Mouse (Mus musculus): ENCODE measurements around the gene Selenon. TPM values are rescaled to one million over a fixed set of nuclear protein-coding genes. Genes with fewer than 3 reads are reported as not detected.
A peak's percentile ranks its signal among the peaks of the same experiment; 100 is the strongest.

The Selenon gene
- polyA plus RNA-seq, 1 experiment: 46.4 TPM

DNA sequence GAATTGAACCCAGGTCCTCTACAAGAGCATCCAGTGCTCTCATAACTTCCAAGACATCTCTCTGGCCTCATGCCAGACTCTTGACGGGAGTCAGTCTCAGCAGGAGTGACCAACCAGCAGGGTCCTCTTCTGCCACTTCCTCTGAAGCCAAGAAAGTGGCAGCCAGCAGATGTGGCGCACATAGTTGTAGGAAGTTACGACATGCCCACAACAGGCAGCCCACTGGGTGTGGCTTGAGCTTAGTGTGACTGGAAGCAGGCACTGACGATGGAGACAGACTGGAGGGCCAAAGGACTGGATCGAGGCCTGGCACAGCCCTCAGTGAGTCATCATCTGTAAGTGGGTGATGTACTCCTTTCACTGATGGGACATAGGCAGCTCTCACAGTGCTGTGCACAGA is 37.0 kb upstream of the Selenon start:
- TF ChIP-seq MYOD1 (IDR thresholded peaks at IDR 0.05; ENCODE audit: control insufficient read depth, insufficient read length, low read depth) (no peak), CTCF (IDR thresholded peaks at IDR 0.05; ENCODE audit: control insufficient read depth, insufficient read depth, insufficient read length) (no peak), FOSL1 (IDR thresholded peaks at IDR 0.05; ENCODE audit: insufficient read depth, low read length, poor library complexity, severe bottlenecking) (no peak), USF1 (IDR thresholded peaks at IDR 0.05; ENCODE audit: low read depth) (no peak), CEBPB (IDR thresholded peaks at IDR 0.05; ENCODE audit: low read depth) (no peak), MYOG (IDR thresholded peaks at IDR 0.05; ENCODE audit: control insufficient read depth, extremely low read depth, insufficient read length) (no peak), MAX (IDR thresholded peaks at IDR 0.05) (no peak)
- Histone ChIP-seq H3K4me3 (ENCODE audit: insufficient read depth, poor library complexity, severe bottlenecking) (no peak overlapping the region), H3K79me2 (ENCODE audit: control insufficient read depth, insufficient read depth) (no peaks in the 10 kb centered on the region), H3ac (ENCODE audit: control insufficient read depth, insufficient read length, low read depth) (no peak overlapping the region), H3K36me3 (ENCODE audit: control insufficient read depth, insufficient read depth) (no peaks in the 10 kb centered on the region), H3K79me3 (ENCODE audit: low read depth) (no peaks in the 10 kb centered on the region), H3K27me3 (ENCODE audit: control insufficient read depth, insufficient read depth, insufficient read length) (no peaks in the 10 kb centered on the region)

DNA sequence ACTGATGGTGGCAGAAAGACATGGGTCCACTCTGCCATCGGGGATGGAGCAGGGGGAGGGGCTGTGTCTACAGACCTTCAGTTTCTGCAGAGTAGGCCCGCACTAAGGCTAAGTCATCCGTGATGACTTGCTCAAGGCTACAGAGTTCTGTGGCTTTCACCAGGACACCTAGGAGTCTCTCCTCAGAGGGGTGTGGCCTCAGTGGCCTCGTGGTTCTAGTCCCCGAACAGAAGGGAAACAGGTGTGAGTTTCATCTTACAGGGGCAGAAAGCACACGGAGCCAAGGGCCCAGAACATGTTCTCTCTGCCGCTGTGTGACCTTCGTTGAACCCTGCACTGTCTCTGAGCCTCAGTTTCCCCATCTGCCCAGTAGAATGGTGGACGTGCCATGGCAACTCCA is 36.3 kb upstream of the Selenon start:
- no peak for TF ChIP-seq CTCF (IDR thresholded peaks at IDR 0.05; ENCODE audit: control insufficient read depth, insufficient read depth, insufficient read length)
- no peak for TF ChIP-seq MAX (IDR thresholded peaks at IDR 0.05)
- no peak for TF ChIP-seq FOSL1 (IDR thresholded peaks at IDR 0.05; ENCODE audit: insufficient read depth, low read length, poor library complexity, severe bottlenecking)
- TF ChIP-seq CEBPB (IDR thresholded peaks at IDR 0.05; ENCODE audit: low read depth): no peak
- no peak for TF ChIP-seq USF1 (IDR thresholded peaks at IDR 0.05; ENCODE audit: low read depth)
- no peak for TF ChIP-seq MYOG (IDR thresholded peaks at IDR 0.05; ENCODE audit: control insufficient read depth, extremely low read depth, insufficient read length)
- no peak for TF ChIP-seq MYOD1 (IDR thresholded peaks at IDR 0.05; ENCODE audit: control insufficient read depth, insufficient read length, low read depth)
- no peak overlapping the region for H3ac ChIP-seq (ENCODE audit: control insufficient read depth, insufficient read length, low read depth)
- no peaks in the 10 kb centered on the region for H3K36me3 ChIP-seq (ENCODE audit: control insufficient read depth, insufficient read depth)
- no peaks in the 10 kb centered on the region for H3K79me3 ChIP-seq (ENCODE audit: low read depth)
- H3K79me2 ChIP-seq (ENCODE audit: control insufficient read depth, insufficient read depth): no peaks in the 10 kb centered on the region
- no peak overlapping the region for H3K4me3 ChIP-seq (ENCODE audit: insufficient read depth, poor library complexity, severe bottlenecking)
- no peaks in the 10 kb centered on the region for H3K27me3 ChIP-seq (ENCODE audit: control insufficient read depth, insufficient read depth, insufficient read length)

GRCm38 (mm10) chr4:134587636-134588197 is 35.8 kb upstream of the Selenon start:
- no peak for TF ChIP-seq MAX (IDR thresholded peaks at IDR 0.05)
- peak; percentile 43 for TF ChIP-seq USF1 (IDR thresholded peaks at IDR 0.05; ENCODE audit: low read depth)
- no peak overlapping the region for H3K4me3 ChIP-seq (ENCODE audit: insufficient read depth, poor library complexity, severe bottlenecking)
- H3ac ChIP-seq (ENCODE audit: control insufficient read depth, insufficient read length, low read depth): no peak overlapping the region

GRCm38 (mm10) chr4:134586631-134587030 is 34.7 kb upstream of the Selenon start:
- no peak overlapping the region for H3K4me3 ChIP-seq (ENCODE audit: insufficient read depth, poor library complexity, severe bottlenecking)
- H3ac ChIP-seq (ENCODE audit: control insufficient read depth, insufficient read length, low read depth): no peak overlapping the region
- H3K36me3 ChIP-seq (ENCODE audit: control insufficient read depth, insufficient read depth): no peaks in the 10 kb centered on the region
- no peaks in the 10 kb centered on the region for H3K27me3 ChIP-seq (ENCODE audit: control insufficient read depth, insufficient read depth, insufficient read length)
- H3K79me2 ChIP-seq (ENCODE audit: control insufficient read depth, insufficient read depth): no peaks in the 10 kb centered on the region
- H3K79me3 ChIP-seq (ENCODE audit: low read depth): no peaks in the 10 kb centered on the region
- TF ChIP-seq USF1 (IDR thresholded peaks at IDR 0.05; ENCODE audit: low read depth) (no peak), FOSL1 (IDR thresholded peaks at IDR 0.05; ENCODE audit: insufficient read depth, low read length, poor library complexity, severe bottlenecking) (no peak), CEBPB (IDR thresholded peaks at IDR 0.05; ENCODE audit: low read depth) (no peak), MAX (IDR thresholded peaks at IDR 0.05) (no peak)

More at GRCm38 (mm10) chr4:134587636-134588197, 35.8 kb upstream of the Selenon start:
- H3K79me3 ChIP-seq (ENCODE audit: low read depth): no peaks in the 10 kb centered on the region
- H3K79me2 ChIP-seq (ENCODE audit: control insufficient read depth, insufficient read depth): no peaks in the 10 kb centered on the region
- no peaks in the 10 kb centered on the region for H3K36me3 ChIP-seq (ENCODE audit: control insufficient read depth, insufficient read depth)
- no peaks in the 10 kb centered on the region for H3K27me3 ChIP-seq (ENCODE audit: control insufficient read depth, insufficient read depth, insufficient read length)

- H3K79me2 ChIP-seq (ENCODE audit: control insufficient read depth, insufficient read depth): no peaks in the 10 kb centered on the region
- H3K79me3 ChIP-seq (ENCODE audit: low read depth): no peaks in the 10 kb centered on the region
- H3ac ChIP-seq (ENCODE audit: control insufficient read depth, insufficient read length, low read depth): no peak overlapping the region
- TF ChIP-seq MAX (IDR thresholded peaks at IDR 0.05) (no peak), MYOG (IDR thresholded peaks at IDR 0.05; ENCODE audit: control insufficient read depth, extremely low read depth, insufficient read length) (no peak), MYOD1 (IDR thresholded peaks at IDR 0.05; ENCODE audit: control insufficient read depth, insufficient read length, low read depth) (no peak)
- no peaks in the 10 kb centered on the region for H3K36me3 ChIP-seq (ENCODE audit: control insufficient read depth, insufficient read depth)
- no peaks in the 10 kb centered on the region for H3K27me3 ChIP-seq (ENCODE audit: control insufficient read depth, insufficient read depth, insufficient read length)
- no peak overlapping the region for H3K4me3 ChIP-seq (ENCODE audit: insufficient read depth, poor library complexity, severe bottlenecking)
Measured at GRCm38 (mm10) chr4:134586126-134586525, 34.2 kb upstream of the Selenon start.

GRCm38 (mm10) chr4:134583513-134583912 is 31.5 kb upstream of the Selenon start:
- H3K27me3 ChIP-seq (ENCODE audit: control insufficient read depth, insufficient read depth, insufficient read length): no peaks in the 10 kb centered on the region
- H3K79me3 ChIP-seq (ENCODE audit: low read depth): no peaks in the 10 kb centered on the region
- H3K4me3 ChIP-seq (ENCODE audit: insufficient read depth, poor library complexity, severe bottlenecking): no peak overlapping the region
- H3K79me2 ChIP-seq (ENCODE audit: control insufficient read depth, insufficient read depth): no peaks in the 10 kb centered on the region
- H3K36me3 ChIP-seq (ENCODE audit: control insufficient read depth, insufficient read depth): no peaks in the 10 kb centered on the region
- H3ac ChIP-seq (ENCODE audit: control insufficient read depth, insufficient read length, low read depth): no peak overlapping the region
- TF ChIP-seq FOSL1 (IDR thresholded peaks at IDR 0.05; ENCODE audit: insufficient read depth, low read length, poor library complexity, severe bottlenecking) (no peak), MYOG (IDR thresholded peaks at IDR 0.05; ENCODE audit: control insufficient read depth, extremely low read depth, insufficient read length) (no peak), CTCF (IDR thresholded peaks at IDR 0.05; ENCODE audit: control insufficient read depth, insufficient read depth, insufficient read length) (peak; percentile 3)

Data from C2C12 (cell line).